Mouse (Mus musculus): Measurements from ENCODE around the gene Gm10644.

DNA sequence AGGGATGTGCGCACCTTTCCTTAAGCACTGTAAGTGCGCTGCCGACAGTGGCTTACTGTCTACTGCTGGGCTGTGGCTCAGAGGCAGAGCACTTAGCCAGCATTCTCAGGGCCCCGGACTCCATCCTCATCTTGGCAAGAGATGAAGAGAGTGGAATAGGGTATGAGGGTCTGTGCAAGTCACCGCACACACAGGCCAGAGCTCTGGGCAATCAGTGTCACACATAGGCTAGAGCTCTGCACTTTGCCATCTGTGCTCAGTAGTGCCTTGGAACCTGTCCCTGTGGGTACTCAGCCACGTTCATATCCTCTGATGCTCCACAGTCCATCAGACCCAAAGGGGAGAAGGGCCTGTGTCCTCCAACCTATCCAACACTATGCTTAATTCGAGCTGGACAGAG is 26.5 kb upstream of the Gm10644 start:
- TF ChIP-seq CTCF (IDR thresholded peaks at IDR 0.05; ENCODE audit: low read depth) (no peak), EP300 (optimal IDR thresholded peaks at IDR 0.05) (no peak)

Measured in stomach, postnatal 0 days (tissue).